Mouse (Mus musculus): ENCODE data around the gene Birc6. TPM values are rescaled to one million over a fixed set of nuclear protein-coding genes. Genes with fewer than 3 reads are reported as not detected.
A peak's percentile ranks its signal among the peaks of the same experiment; 100 is the strongest.

The Birc6 gene
- polyA plus RNA-seq, 1 experiment from 2014 or later, result 83.5 TPM

- no peak overlapping the region for H3K4me3 ChIP-seq (ENCODE audit: low read depth, low read length)
- H3K9me3 ChIP-seq (ENCODE audit: control insufficient read depth, low read length), result no peaks in the 10 kb centered on the region
- H3K27ac ChIP-seq (ENCODE audit: low read depth, low read length), result no peak overlapping the region
- ATAC-seq (ENCODE audit: low FRiP score) (no peak), DNase-seq (ENCODE audit: low spot score, missing footprints) (no peak)
- H3K4me2 ChIP-seq, result no peak overlapping the region
- no peaks in the 10 kb centered on the region for H3K4me1 ChIP-seq (ENCODE audit: control insufficient read depth, insufficient read depth, low read length)
- WGBS, result 89% methylated on average over 8 of the region's 8 CpGs
- no peaks in the 10 kb centered on the region for H3K27me3 ChIP-seq (ENCODE audit: control insufficient read depth, insufficient read depth, low read length)
- H3K36me3 ChIP-seq (ENCODE audit: control insufficient read depth, insufficient read depth, low read length), result no peaks in the 10 kb centered on the region
- H3K9ac ChIP-seq (ENCODE audit: low read length), result no peak overlapping the region
Observed at GRCm38 (mm10) chr17:74711627-74712026, 183.5 kb downstream of the Birc6 start.

GRCm38 (mm10) chr17:74715128-74715527, 187.0 kb downstream of the Birc6 start:
- DNase-seq (ENCODE audit: low spot score, missing footprints), result no peak
- no peak overlapping the region for H3K4me2 ChIP-seq
- no peak overlapping the region for H3K9ac ChIP-seq (ENCODE audit: low read length)
- no peak for ATAC-seq (ENCODE audit: low FRiP score)
- H3K27me3 ChIP-seq (ENCODE audit: control insufficient read depth, insufficient read depth, low read length), result no peaks in the 10 kb centered on the region
- peaks cover 5% of the 10 kb centered on the region for H3K4me1 ChIP-seq (ENCODE audit: control insufficient read depth, insufficient read depth, low read length)
- no peak overlapping the region for H3K4me3 ChIP-seq (ENCODE audit: low read depth, low read length)
- no peak overlapping the region for H3K27ac ChIP-seq (ENCODE audit: low read depth, low read length)
- WGBS, result 62% methylated on average over 3 of the region's 3 CpGs
- H3K9me3 ChIP-seq (ENCODE audit: control insufficient read depth, low read length), result no peaks in the 10 kb centered on the region
- no peaks in the 10 kb centered on the region for H3K36me3 ChIP-seq (ENCODE audit: control insufficient read depth, insufficient read depth, low read length)

GRCm38 (mm10) chr17:74715724-74716123, 187.6 kb downstream of the Birc6 start:
- Histone ChIP-seq H3K9me3 (ENCODE audit: control insufficient read depth, low read length) (no peaks in the 10 kb centered on the region), H3K9ac (ENCODE audit: low read length) (no peak overlapping the region), H3K27me3 (ENCODE audit: control insufficient read depth, insufficient read depth, low read length) (no peaks in the 10 kb centered on the region), H3K4me2 (no peak overlapping the region), H3K36me3 (ENCODE audit: control insufficient read depth, insufficient read depth, low read length) (no peaks in the 10 kb centered on the region), H3K4me3 (ENCODE audit: low read depth, low read length) (no peak overlapping the region), H3K27ac (ENCODE audit: low read depth, low read length) (no peak overlapping the region), H3K4me1 (ENCODE audit: control insufficient read depth, insufficient read depth, low read length) (peaks cover 5% of the 10 kb centered on the region)
- 75% methylated on average over 1 of the region's 1 CpGs for WGBS
- DNase-seq (ENCODE audit: low spot score, missing footprints), result no peak
- no peak for ATAC-seq (ENCODE audit: low FRiP score)

GRCm38 (mm10) chr17:74716643-74717042, 188.5 kb downstream of the Birc6 start:
- Histone ChIP-seq H3K9ac (ENCODE audit: low read length) (no peak overlapping the region), H3K36me3 (ENCODE audit: control insufficient read depth, insufficient read depth, low read length) (no peaks in the 10 kb centered on the region), H3K27ac (ENCODE audit: low read depth, low read length) (no peak overlapping the region), H3K4me2 (peak overlapping the region; percentile 70), H3K9me3 (ENCODE audit: control insufficient read depth, low read length) (no peaks in the 10 kb centered on the region), H3K4me1 (ENCODE audit: control insufficient read depth, insufficient read depth, low read length) (peaks cover 5% of the 10 kb centered on the region), H3K4me3 (ENCODE audit: low read depth, low read length) (no peak overlapping the region), H3K27me3 (ENCODE audit: control insufficient read depth, insufficient read depth, low read length) (no peaks in the 10 kb centered on the region)
- DNase-seq (ENCODE audit: low spot score, missing footprints) (no peak), ATAC-seq (ENCODE audit: low FRiP score) (no peak)
- 67% methylated on average over 3 of the region's 3 CpGs for WGBS

GRCm38 (mm10) chr17:74717091-74717617, 189.1 kb downstream of the Birc6 start:
- no peak for DNase-seq (ENCODE audit: low spot score, missing footprints)

GRCm38 (mm10) chr17:74717618-74718151, 189.6 kb downstream of the Birc6 start, which contains the start of gene Ttc27:
Ttc27 (plus strand) TSS chr17:74717732.
- H3K9ac ChIP-seq (ENCODE audit: low read length), result peak within 1 kb of the TSS; percentile 70
- DNase-seq (ENCODE audit: low spot score, missing footprints) (peak; percentile 99), ATAC-seq (ENCODE audit: low FRiP score) (peak; percentile 94)
- H3K4me3 ChIP-seq (ENCODE audit: low read depth, low read length), result peak within 1 kb of the TSS; percentile 83
- no peaks in the 10 kb centered on the region for H3K27me3 ChIP-seq (ENCODE audit: control insufficient read depth, insufficient read depth, low read length)
- H3K4me1 ChIP-seq (ENCODE audit: control insufficient read depth, insufficient read depth, low read length), result peaks cover 5% of the 10 kb centered on the region
- H3K27ac ChIP-seq (ENCODE audit: low read depth, low read length), result no peak within 1 kb of the TSS
- peak within 1 kb of the TSS; percentile 70 for H3K4me2 ChIP-seq
- no peaks in the 10 kb centered on the region for H3K9me3 ChIP-seq (ENCODE audit: control insufficient read depth, low read length)
- peaks cover 3% of the 10 kb centered on the region; the same call in 1 of the 2 replicates for H3K36me3 ChIP-seq (ENCODE audit: control insufficient read depth, insufficient read depth, low read length)
- under 1% methylated on average over 31 of the region's 31 CpGs for WGBS

More at GRCm38 (mm10) chr17:74717091-74717617, 189.1 kb downstream of the Birc6 start:
- Histone ChIP-seq H3K9me3 (ENCODE audit: control insufficient read depth, low read length) (no peaks in the 10 kb centered on the region), H3K27me3 (ENCODE audit: control insufficient read depth, insufficient read depth, low read length) (no peaks in the 10 kb centered on the region), H3K4me2 (peak overlapping the region; percentile 70), H3K36me3 (ENCODE audit: control insufficient read depth, insufficient read depth, low read length) (peaks cover 2% of the 10 kb centered on the region; the same call in 1 of the 2 replicates), H3K4me3 (ENCODE audit: low read depth, low read length) (peak overlapping the region; percentile 83), H3K9ac (ENCODE audit: low read length) (peak overlapping the region; percentile 70), H3K4me1 (ENCODE audit: control insufficient read depth, insufficient read depth, low read length) (peaks cover 5% of the 10 kb centered on the region), H3K27ac (ENCODE audit: low read depth, low read length) (no peak overlapping the region)
- ATAC-seq (ENCODE audit: low FRiP score), result peak; percentile 28
- 14% methylated on average over 14 of the region's 14 CpGs for WGBS

- DNase-seq (ENCODE audit: low spot score, missing footprints) (no peak), ATAC-seq (ENCODE audit: low FRiP score) (no peak)
- Histone ChIP-seq H3K36me3 (ENCODE audit: control insufficient read depth, insufficient read depth, low read length) (no peaks in the 10 kb centered on the region), H3K27ac (ENCODE audit: low read depth, low read length) (no peak overlapping the region), H3K4me1 (ENCODE audit: control insufficient read depth, insufficient read depth, low read length) (no peaks in the 10 kb centered on the region), H3K9me3 (ENCODE audit: control insufficient read depth, low read length) (no peaks in the 10 kb centered on the region), H3K9ac (ENCODE audit: low read length) (no peak overlapping the region), H3K4me3 (ENCODE audit: low read depth, low read length) (no peak overlapping the region), H3K27me3 (ENCODE audit: control insufficient read depth, insufficient read depth, low read length) (no peaks in the 10 kb centered on the region), H3K4me2 (no peak overlapping the region)
Observed at GRCm38 (mm10) chr17:74732872-74733271, 204.8 kb downstream of the Birc6 start.

GRCm38 (mm10) chr17:74735392-74735791, 207.3 kb downstream of the Birc6 start:
- H3K4me3 ChIP-seq (ENCODE audit: low read depth, low read length), result no peak overlapping the region
- no peaks in the 10 kb centered on the region for H3K9me3 ChIP-seq (ENCODE audit: control insufficient read depth, low read length)
- ATAC-seq (ENCODE audit: low FRiP score) (no peak), DNase-seq (ENCODE audit: low spot score, missing footprints) (no peak)
- H3K36me3 ChIP-seq (ENCODE audit: control insufficient read depth, insufficient read depth, low read length), result no peaks in the 10 kb centered on the region
- 92% methylated on average over 11 of the region's 11 CpGs for WGBS
- no peaks in the 10 kb centered on the region for H3K4me1 ChIP-seq (ENCODE audit: control insufficient read depth, insufficient read depth, low read length)
- no peak overlapping the region for H3K4me2 ChIP-seq
- no peak overlapping the region for H3K27ac ChIP-seq (ENCODE audit: low read depth, low read length)
- H3K27me3 ChIP-seq (ENCODE audit: control insufficient read depth, insufficient read depth, low read length), result no peaks in the 10 kb centered on the region
- H3K9ac ChIP-seq (ENCODE audit: low read length), result no peak overlapping the region

- H3K27ac ChIP-seq (ENCODE audit: low read depth, low read length), result no peak overlapping the region
- no peak overlapping the region for H3K4me3 ChIP-seq (ENCODE audit: low read depth, low read length)
- no peak overlapping the region for H3K4me2 ChIP-seq
- H3K27me3 ChIP-seq (ENCODE audit: control insufficient read depth, insufficient read depth, low read length), result no peaks in the 10 kb centered on the region
- H3K36me3 ChIP-seq (ENCODE audit: control insufficient read depth, insufficient read depth, low read length), result no peaks in the 10 kb centered on the region
- H3K9ac ChIP-seq (ENCODE audit: low read length), result no peak overlapping the region
- no peak for ATAC-seq (ENCODE audit: low FRiP score)
- WGBS, result 79% methylated on average over 1 of the region's 1 CpGs
- DNase-seq (ENCODE audit: low spot score, missing footprints), result no peak
- no peaks in the 10 kb centered on the region for H3K4me1 ChIP-seq (ENCODE audit: control insufficient read depth, insufficient read depth, low read length)
- no peaks in the 10 kb centered on the region for H3K9me3 ChIP-seq (ENCODE audit: control insufficient read depth, low read length)
Observed at GRCm38 (mm10) chr17:74749659-74750058, 221.6 kb downstream of the Birc6 start.

All from midbrain, embryonic 11.5 days (tissue).